In the genomic region with DNA sequence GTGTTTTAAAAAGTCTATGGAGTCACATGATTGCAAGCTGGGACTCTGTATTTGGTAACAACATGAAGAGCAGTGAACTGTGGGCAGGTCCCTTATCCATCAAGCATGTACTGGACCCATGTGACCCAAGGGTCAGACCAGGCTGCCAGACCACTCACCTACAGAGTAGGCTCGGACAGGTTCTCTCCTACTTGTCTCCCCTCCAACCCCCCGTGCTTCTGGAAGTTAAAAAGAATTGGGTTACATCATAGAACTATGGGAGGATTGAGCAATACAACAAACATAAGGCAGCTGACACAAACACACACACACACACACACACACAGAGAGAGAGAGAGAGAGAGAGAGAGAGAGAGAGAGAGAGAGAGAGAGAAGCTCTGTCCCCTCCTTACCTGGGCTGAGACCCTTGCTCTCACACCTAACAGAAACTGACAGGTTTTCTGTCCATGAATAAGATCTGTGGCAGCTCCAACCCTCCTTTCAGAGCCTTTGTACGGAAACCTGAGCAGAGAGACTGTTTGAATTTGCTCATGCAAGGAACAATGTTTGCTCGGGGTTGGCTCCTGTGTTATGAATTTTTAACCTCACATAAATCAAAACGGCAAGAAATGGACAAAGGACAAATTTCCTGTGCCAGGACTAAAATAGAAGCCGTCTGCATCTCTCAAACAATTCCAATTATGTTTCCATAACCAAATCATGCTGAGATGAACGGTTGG, we compare ENCODE assay signal across 16 mouse cellular contexts.
A peak's percentile ranks its signal among the peaks of the same experiment; 100 is the strongest.
DNase-seq lines count a peak whose midpoint lies in the region; ATAC-seq and TF ChIP-seq lines count a peak whose summit lies in the region.
"Had no signal": no experiment of that assay in that cellular context is flagged by ENCODE, and none has a peak within 500 bp of the region (broad histone marks: within the 10 kb centered on the region; RNA-seq: fewer than 3 reads in every experiment).

No protein-coding gene starts in this region.

- H3K9ac ChIP-seq in kidney, embryonic 14.5 days (ENCODE audit: low read depth, low read length): no peak overlapping the region
- no peak overlapping the region for H3K9ac ChIP-seq in lung, postnatal 0 days (replicated peaks; ENCODE audit: low read depth)
- no peak overlapping the region for H3K9ac ChIP-seq in stomach, embryonic 16.5 days (ENCODE audit: low read length)
- H3K9ac ChIP-seq: liver, embryonic 14.5 days; midbrain, embryonic 13.5 days; neural tube, embryonic 12.5 days had no signal

- no peaks in the 10 kb centered on the region for H3K9me3 ChIP-seq in kidney, embryonic 14.5 days (ENCODE audit: control insufficient read depth, low read length)
- no peaks in the 10 kb centered on the region for H3K9me3 ChIP-seq in lung, postnatal 0 days (ENCODE audit: low read length)
- no peaks in the 10 kb centered on the region for H3K9me3 ChIP-seq in stomach, embryonic 16.5 days (replicated peaks; ENCODE audit: control insufficient read depth, low read length)
- H3K9me3 ChIP-seq: midbrain, embryonic 13.5 days; neural tube, embryonic 12.5 days had no signal

- TF ChIP-seq CTCF in lung, postnatal 0 days (IDR thresholded peaks at IDR 0.05): no peak

- no peak overlapping the region for H3K4me3 ChIP-seq in kidney, embryonic 14.5 days (ENCODE audit: low read length)
- no peak overlapping the region for H3K4me3 ChIP-seq in lung, postnatal 0 days (ENCODE audit: low read depth, low read length)
- H3K4me3 ChIP-seq in stomach, embryonic 16.5 days (replicated peaks; ENCODE audit: low read length): no peak overlapping the region
- H3K4me3 ChIP-seq: erythroblast, embryonic 14.5 days; left cerebral cortex, adult 2 months; midbrain, embryonic 13.5 days; neural tube, embryonic 12.5 days had no signal

- no peak for TF ChIP-seq EP300 in lung, postnatal 0 days (IDR thresholded peaks at IDR 0.05)

- DNase-seq in adrenal gland, adult 2 months: peak; percentile 7
- no peak for DNase-seq in adrenal gland, postnatal 4 days (ENCODE audit: low spot score in 2 of 2)
- DNase-seq in kidney, adult 9 months: peak; percentile 52
- peak; percentile 60 for DNase-seq in lung, postnatal 0 days (ENCODE audit: low spot score)
- DNase-seq in lung, postnatal 25 days (ENCODE audit: low spot score): no peak
- no peak for DNase-seq in ovary, postnatal 10 days (ENCODE audit: low spot score)
- DNase-seq: adrenal gland, postnatal 14 days; cerebellum, adult 11-12 months; heart, adult 18-20 months had no signal

- H3K27me3 ChIP-seq in kidney, embryonic 14.5 days (ENCODE audit: control insufficient read depth, insufficient read depth, low read length): no peaks in the 10 kb centered on the region
- no peaks in the 10 kb centered on the region for H3K27me3 ChIP-seq in lung, postnatal 0 days (replicated peaks; ENCODE audit: insufficient read depth, low read length)
- no peaks in the 10 kb centered on the region for H3K27me3 ChIP-seq in stomach, embryonic 16.5 days (ENCODE audit: control insufficient read depth, insufficient read depth, low read length)
- H3K27me3 ChIP-seq: midbrain, embryonic 13.5 days; neural tube, embryonic 12.5 days had no signal

- H3K4me1 ChIP-seq in kidney, embryonic 14.5 days (ENCODE audit: control insufficient read depth, insufficient read depth, low read length): no peaks in the 10 kb centered on the region
- H3K4me1 ChIP-seq in lung, postnatal 0 days (ENCODE audit: insufficient read depth, low read depth, low read length): no peaks in the 10 kb centered on the region
- peaks cover 10% of the 10 kb centered on the region for H3K4me1 ChIP-seq in stomach, embryonic 16.5 days (ENCODE audit: control insufficient read depth, insufficient read depth, low read length)
- H3K4me1 ChIP-seq: midbrain, embryonic 13.5 days; neural tube, embryonic 12.5 days had no signal

- WGBS in kidney, embryonic 14.5 days: 35% methylated on average over 7 of the region's 7 CpGs
- 11% methylated on average over 7 of the region's 7 CpGs for WGBS in lung, postnatal 0 days
- 16% methylated on average over 7 of the region's 7 CpGs for WGBS in stomach, embryonic 16.5 days

- H3K4me2 ChIP-seq in kidney, embryonic 14.5 days (replicated peaks; ENCODE audit: low read depth, low read length): no peak overlapping the region
- H3K4me2 ChIP-seq in lung, postnatal 0 days (replicated peaks; ENCODE audit: low read depth, low read length): no peak overlapping the region
- no peak overlapping the region for H3K4me2 ChIP-seq in stomach, embryonic 16.5 days (ENCODE audit: low read depth, low read length)
- H3K4me2 ChIP-seq: midbrain, embryonic 13.5 days; neural tube, embryonic 12.5 days had no signal

- no peak for ATAC-seq in kidney, embryonic 14.5 days (ENCODE audit: low FRiP score, low TSS enrichment)
- peak; percentile 52 for ATAC-seq in lung, postnatal 0 days
- ATAC-seq in stomach, embryonic 16.5 days (ENCODE audit: insufficient read depth, low FRiP score): no peak
- ATAC-seq: midbrain, embryonic 13.5 days had no signal

- H3K27ac ChIP-seq in kidney, embryonic 14.5 days (ENCODE audit: low read depth, low read length): no peak overlapping the region
- no peak overlapping the region for H3K27ac ChIP-seq in lung, postnatal 0 days (ENCODE audit: low read length)
- H3K27ac ChIP-seq in stomach, embryonic 16.5 days (ENCODE audit: low read length): peak overlapping the region; percentile 46
- H3K27ac ChIP-seq: left cerebral cortex, adult 2 months; liver, embryonic 14.5 days; midbrain, embryonic 13.5 days; neural tube, embryonic 12.5 days had no signal

- no peaks in the 10 kb centered on the region for H3K36me3 ChIP-seq in kidney, embryonic 14.5 days (ENCODE audit: control insufficient read depth, insufficient read depth, low read length)
- H3K36me3 ChIP-seq in lung, postnatal 0 days (ENCODE audit: insufficient read depth, low read length): no peaks in the 10 kb centered on the region
- no peaks in the 10 kb centered on the region for H3K36me3 ChIP-seq in stomach, embryonic 16.5 days (ENCODE audit: control insufficient read depth, insufficient read depth, low read length)
- H3K36me3 ChIP-seq: midbrain, embryonic 13.5 days; neural tube, embryonic 12.5 days had no signal

Comparison
In these comparisons a context has a peak if more than half of its experiments do, and no peak if none do; other contexts are left out.
1. DNase-seq: peak in adrenal gland, adult 2 months (single experiment), kidney, adult 9 months (single experiment) and lung, postnatal 0 days (single experiment); none in adrenal gland, postnatal 4 days (0 of 2), lung, postnatal 25 days (single experiment) and ovary, postnatal 10 days (single experiment).